Mouse (Mus musculus): ENCODE results near the gene Heatr9.

- TF ChIP-seq CTCF (IDR thresholded peaks at IDR 0.05; ENCODE audit: extremely low read depth, insufficient read depth, low read length): no peak
- no peak for TF ChIP-seq POLR2A (IDR thresholded peaks at IDR 0.05; ENCODE audit: extremely low read depth, insufficient read depth, low read length)
These were observed 19.0 kb upstream of the Heatr9 start for GRCm38 (mm10) chr11:83540931-83541330.

Measured in cortical plate, adult 2 months (tissue).